ENCODE assay signal across 9 mouse cellular contexts in genomic region chr2:84736312-84737161, GRCm38 (mm10). TPM values are rescaled to one million over a fixed set of nuclear protein-coding genes. Genes with fewer than 3 reads are reported as not detected.
A peak's percentile ranks its signal among the peaks of the same experiment; 100 is the strongest.
DNase-seq lines count a peak whose midpoint lies in the region; ATAC-seq and TF ChIP-seq lines count a peak whose summit lies in the region.
"Had no signal": no experiment of that assay in that cellular context is flagged by ENCODE, and none has a peak within 500 bp of the region (broad histone marks: within the 10 kb centered on the region; RNA-seq: fewer than 3 reads in every experiment).

No protein-coding gene starts in this region.

- no peaks in the 10 kb centered on the region for H3K27me3 ChIP-seq in heart, embryonic 10.5 days (ENCODE audit: insufficient read depth, poor library complexity, severe bottlenecking)
- H3K27me3 ChIP-seq in stomach, embryonic 15.5 days (replicated peaks) = 0 out of 2 replicates have a peak, but pooled peaks cover 3% of the 10 kb centered on the region

- no peaks in the 10 kb centered on the region for H3K9me3 ChIP-seq in heart, embryonic 10.5 days
- no peaks in the 10 kb centered on the region for H3K9me3 ChIP-seq in ES-E14 (ENCODE audit: control insufficient read depth, insufficient read depth, low read depth, low read length)
- H3K9me3 ChIP-seq in stomach, embryonic 15.5 days = no peaks in the 10 kb centered on the region

- ATAC-seq in erythroblast, adult 5-6 weeks (replicated peaks; ENCODE audit: low FRiP score, poor library complexity, severe bottlenecking) = peak; percentile 12; the same call in 1 of the 2 replicates
- no peak for ATAC-seq in stomach, embryonic 15.5 days (ENCODE audit: insufficient read depth, low FRiP score, low read depth)

- in situ Hi-C loops in ES-E14 (cut with MboI; ENCODE audit: low sequenced_read_pairs in 2 of 2, unreplicated experiment in 2 of 2) = no loop called here

- peak overlapping the region; percentile 69 for H3K4me2 ChIP-seq in stomach, embryonic 15.5 days

- intact Hi-C loops in heart, postnatal 36 days (cut with DNase I) = no loop called here

- WGBS in heart, embryonic 10.5 days = 9% methylated on average over 27 of the region's 27 CpGs
- WGBS in stomach, embryonic 15.5 days = 5% methylated on average over 27 of the region's 27 CpGs

- H3K4me1 ChIP-seq in heart, embryonic 10.5 days = peaks cover 77% of the 10 kb centered on the region
- peaks cover 4 to 33% of the 10 kb centered on the region in 2 experiments; a peak in 3 of 4 replicates for H3K4me1 ChIP-seq in ES-E14 (ENCODE audit: control insufficient read depth in 2 of 2, insufficient read depth in 2 of 2, low read length in 2 of 2, poor library complexity in 1 of 2)
- peaks cover 75% of the 10 kb centered on the region for H3K4me1 ChIP-seq in stomach, embryonic 15.5 days

- H3K9ac ChIP-seq in ES-E14 (ENCODE audit: insufficient read depth, low read depth, low read length, poor library complexity, severe bottlenecking) = peak overlapping the region; percentile 13; the same call in 1 of the 2 replicates
- no peak overlapping the region for H3K9ac ChIP-seq in stomach, embryonic 15.5 days

- peaks cover 18% of the 10 kb centered on the region for H3K36me3 ChIP-seq in heart, embryonic 10.5 days
- H3K36me3 ChIP-seq in ES-E14 (ENCODE audit: control insufficient read depth, insufficient read depth, low read length, poor library complexity, severe bottlenecking) = peaks cover 8% of the 10 kb centered on the region; the same call in 1 of the 2 replicates
- peaks cover 10% of the 10 kb centered on the region; the same call in 1 of the 2 replicates for H3K36me3 ChIP-seq in stomach, embryonic 15.5 days

- DNase-seq in heart, embryonic 10.5 days (ENCODE audit: low spot score) = no peak
- DNase-seq in heart, postnatal 36 days = no peak
- DNase-seq in ES-E14 (ENCODE audit: low read depth, low spot score) (no peak), liver (peak; percentile 45)
- no peak for DNase-seq in urinary bladder, postnatal 25 days (ENCODE audit: low spot score)
- no peak for DNase-seq in kidney, adult 9 months

- peak overlapping the region; percentile 84 for H3K27ac ChIP-seq in heart, embryonic 10.5 days
- no peak overlapping the region for H3K27ac ChIP-seq in ES-E14 (ENCODE audit: insufficient read depth, low read depth, low read length, poor library complexity, severe bottlenecking)
- no peak overlapping the region for H3K27ac ChIP-seq in stomach, embryonic 15.5 days

- H3K4me3 ChIP-seq in heart, embryonic 10.5 days = peak overlapping the region; percentile 60
- peak overlapping the region; percentile 4 to 33; a peak in 2 of 4 replicates for H3K4me3 ChIP-seq in ES-E14 (ENCODE audit: insufficient read depth in 1 of 2, low read depth in 1 of 2, low read length in 2 of 2, poor library complexity in 1 of 2, severe bottlenecking in 1 of 2)
- peak overlapping the region; percentile 12 for H3K4me3 ChIP-seq in stomach, embryonic 15.5 days (replicated peaks)

TF ChIP-seq in ES-E14, 5 proteins besides CTCF, POLR2A, EP300 and RAD21:
- TF ChIP-seq ZC3H11A (IDR thresholded peaks at IDR 0.05; ENCODE audit: borderline replicate concordance, low read depth, low read length) (no peak), CHD2 (IDR thresholded peaks at IDR 0.05; ENCODE audit: low read depth, low read length) (no peak), HCFC1 (IDR thresholded peaks at IDR 0.05; ENCODE audit: borderline replicate concordance, insufficient read depth, low read length) (no peak), MAFK (IDR thresholded peaks at IDR 0.05; ENCODE audit: insufficient read depth, low read depth, low read length) (no peak), ZNF384 (IDR thresholded peaks at IDR 0.05; ENCODE audit: low read depth, low read length) (no peak)

RNA-seq across cellular contexts. Expression of gene Ypel4, which starts 2.7 kb away (rescaled TPM):
- 6.4 and 6.8 TPM in 2 replicates for polyA plus RNA-seq in heart, embryonic 10.5 days (2016; fragmentation: Nextera tagmentation; extraction: Ambion mirVana)
- total RNA-seq in heart, postnatal 36 days (2021) = 1 to 10 TPM; 1.2 TPM
- 0.89 and 1.8 TPM in 2 replicates for total RNA-seq in ES-E14 (2012; rRNA removed)
- total RNA-seq in erythroblast, adult 5-6 weeks (2015; ENCODE audit: low replicate concordance) = 1,364 and 1,503 TPM in 2 replicates
- total RNA-seq in erythroblast, adult 5-6 weeks (2017; ENCODE audit: low replicate concordance) = 1,636 and 1,967 TPM in 2 replicates
- polyA plus RNA-seq in stomach, embryonic 15.5 days (2015; fragmentation: Nextera tagmentation; extraction: Ambion mirVana) = 7.5 and 11.0 TPM in 2 replicates

RNA-seq across cellular contexts. Expression of gene Gm19426, which starts 6.9 kb away (rescaled TPM):
- 6.9 and 7.3 TPM in 2 replicates for polyA plus RNA-seq in heart, embryonic 10.5 days (2016; fragmentation: Nextera tagmentation; extraction: Ambion mirVana)
- 1 to 10 TPM; 1.1 to 1.4 TPM for total RNA-seq in heart, postnatal 36 days (2021)
- total RNA-seq in ES-E14 (2012; rRNA removed) = 13.1 and 14.6 TPM in 2 replicates
- total RNA-seq in erythroblast, adult 5-6 weeks (2015; ENCODE audit: low replicate concordance) = not detected in 2 replicates
- not detected in 2 replicates for total RNA-seq in erythroblast, adult 5-6 weeks (2017; ENCODE audit: low replicate concordance)
- polyA plus RNA-seq in stomach, embryonic 15.5 days (2015; fragmentation: Nextera tagmentation; extraction: Ambion mirVana) = 6.7 and 7.2 TPM in 2 replicates
- total RNA-seq: hematopoietic stem cell, adult 5-6 weeks had no signal

RNA-seq across cellular contexts. Expression of gene Clp1, which starts 9.4 kb away (rescaled TPM):
- 30.0 and 42.1 TPM in 2 replicates for polyA plus RNA-seq in heart, embryonic 10.5 days (2016; fragmentation: Nextera tagmentation; extraction: Ambion mirVana)
- 1 to 10 TPM; 6.1 to 6.2 TPM for total RNA-seq in heart, postnatal 36 days (2021)
- total RNA-seq in ES-E14 (2012; rRNA removed) = 28.6 and 36.4 TPM in 2 replicates
- 53.6 and 64.6 TPM in 2 replicates for total RNA-seq in erythroblast, adult 5-6 weeks (2015; ENCODE audit: low replicate concordance)
- total RNA-seq in erythroblast, adult 5-6 weeks (2017; ENCODE audit: low replicate concordance) = 46.7 and 70.3 TPM in 2 replicates
- 23.7 and 26.9 TPM in 2 replicates for polyA plus RNA-seq in stomach, embryonic 15.5 days (2015; fragmentation: Nextera tagmentation; extraction: Ambion mirVana)

RNA-seq across cellular contexts. Expression of gene Zdhhc5, which starts 21.6 kb away (rescaled TPM):
- 33.3 and 33.4 TPM in 2 replicates for polyA plus RNA-seq in heart, embryonic 10.5 days (2016; fragmentation: Nextera tagmentation; extraction: Ambion mirVana)
- 10 to 100 TPM; 62.4 to 63.4 TPM for total RNA-seq in heart, postnatal 36 days (2021)
- 34.8 and 39.0 TPM in 2 replicates for total RNA-seq in ES-E14 (2012; rRNA removed)
- total RNA-seq in erythroblast, adult 5-6 weeks (2015; ENCODE audit: low replicate concordance) = 28.4 and 29.2 TPM in 2 replicates
- total RNA-seq in erythroblast, adult 5-6 weeks (2017; ENCODE audit: low replicate concordance) = 39.8 and 41.3 TPM in 2 replicates
- 27.8 and 28.5 TPM in 2 replicates for polyA plus RNA-seq in stomach, embryonic 15.5 days (2015; fragmentation: Nextera tagmentation; extraction: Ambion mirVana)

RNA-seq across cellular contexts. Expression of gene Serping1, which starts 38.7 kb away (rescaled TPM):
- 22.0 and 28.5 TPM in 2 replicates for polyA plus RNA-seq in heart, embryonic 10.5 days (2016; fragmentation: Nextera tagmentation; extraction: Ambion mirVana)
- 10 to 100 TPM; 81.1 to 84.3 TPM for total RNA-seq in heart, postnatal 36 days (2021)
- 6.3 and 12.2 TPM in 2 replicates for total RNA-seq in ES-E14 (2012; rRNA removed)
- total RNA-seq in erythroblast, adult 5-6 weeks (2015; ENCODE audit: low replicate concordance) = 4.2 and 7.3 TPM in 2 replicates
- 2.1 and 3.1 TPM in 2 replicates for total RNA-seq in erythroblast, adult 5-6 weeks (2017; ENCODE audit: low replicate concordance)
- 76.0 and 79.6 TPM in 2 replicates for polyA plus RNA-seq in stomach, embryonic 15.5 days (2015; fragmentation: Nextera tagmentation; extraction: Ambion mirVana)
- total RNA-seq: hematopoietic stem cell, adult 5-6 weeks had no signal

Comparison
In these comparisons a context has a peak if more than half of its experiments do, and no peak if none do; other contexts are left out.
1. RNA of gene Ypel4, which starts 2.7 kb away (total RNA-seq): 1,364 to 1,967 TPM in erythroblast, adult 5-6 weeks; 1.2 TPM in heart, postnatal 36 days and 0.89 to 1.8 TPM in ES-E14; every median in the first group is over 100 times any median in the second.
2. Peak in every context shown above with its lines, with median percentiles within 50 percentile points of each other: H3K4me3 ChIP-seq.